Mouse (Mus musculus): ENCODE measurements at regions not wholly inside any gene's neighbourhood (a gene's known extent, or its start where the extent isn't known, plus 50 kb on each side); places are given as distances from the start of the nearest gene placed in this dataset.

- WGBS: 84% methylated on average over 8 of the region's 8 CpGs
- no peaks in the 10 kb centered on the region for H3K9me3 ChIP-seq (ENCODE audit: control insufficient read depth, low read length)
- H3K27ac ChIP-seq (ENCODE audit: low read depth, low read length): no peak overlapping the region
- no peak overlapping the region for H3K4me3 ChIP-seq (ENCODE audit: low read length)
- H3K4me2 ChIP-seq (ENCODE audit: low read length): no peak overlapping the region
- no peak for ATAC-seq
- H3K4me1 ChIP-seq (ENCODE audit: control insufficient read depth, insufficient read depth, low read depth, low read length): no peaks in the 10 kb centered on the region
- no peaks in the 10 kb centered on the region for H3K36me3 ChIP-seq (ENCODE audit: control insufficient read depth, insufficient read depth, low read length)
- no peak overlapping the region for H3K9ac ChIP-seq (ENCODE audit: low read depth, low read length)
- no peaks in the 10 kb centered on the region for H3K27me3 ChIP-seq (replicated peaks; ENCODE audit: control insufficient read depth, insufficient read depth, low read length)
These were observed 113.6 kb upstream of the Jarid2 start for GRCm38 (mm10) chr13:44615696-44616095.

GRCm38 (mm10) chr13:44618368-44618767, 110.9 kb upstream of the Jarid2 start:
- no peaks in the 10 kb centered on the region for H3K36me3 ChIP-seq (ENCODE audit: control insufficient read depth, insufficient read depth, low read length)
- H3K27ac ChIP-seq (ENCODE audit: low read depth, low read length): no peak overlapping the region
- no peak overlapping the region for H3K4me3 ChIP-seq (ENCODE audit: low read length)
- no peaks in the 10 kb centered on the region for H3K9me3 ChIP-seq (ENCODE audit: control insufficient read depth, low read length)
- ATAC-seq: no peak
- 73% methylated on average over 3 of the region's 3 CpGs for WGBS
- H3K27me3 ChIP-seq (replicated peaks; ENCODE audit: control insufficient read depth, insufficient read depth, low read length): no peaks in the 10 kb centered on the region
- no peak overlapping the region for H3K9ac ChIP-seq (ENCODE audit: low read depth, low read length)
- peaks cover 6% of the 10 kb centered on the region for H3K4me1 ChIP-seq (ENCODE audit: control insufficient read depth, insufficient read depth, low read depth, low read length)
- no peak overlapping the region for H3K4me2 ChIP-seq (ENCODE audit: low read length)

DNA sequence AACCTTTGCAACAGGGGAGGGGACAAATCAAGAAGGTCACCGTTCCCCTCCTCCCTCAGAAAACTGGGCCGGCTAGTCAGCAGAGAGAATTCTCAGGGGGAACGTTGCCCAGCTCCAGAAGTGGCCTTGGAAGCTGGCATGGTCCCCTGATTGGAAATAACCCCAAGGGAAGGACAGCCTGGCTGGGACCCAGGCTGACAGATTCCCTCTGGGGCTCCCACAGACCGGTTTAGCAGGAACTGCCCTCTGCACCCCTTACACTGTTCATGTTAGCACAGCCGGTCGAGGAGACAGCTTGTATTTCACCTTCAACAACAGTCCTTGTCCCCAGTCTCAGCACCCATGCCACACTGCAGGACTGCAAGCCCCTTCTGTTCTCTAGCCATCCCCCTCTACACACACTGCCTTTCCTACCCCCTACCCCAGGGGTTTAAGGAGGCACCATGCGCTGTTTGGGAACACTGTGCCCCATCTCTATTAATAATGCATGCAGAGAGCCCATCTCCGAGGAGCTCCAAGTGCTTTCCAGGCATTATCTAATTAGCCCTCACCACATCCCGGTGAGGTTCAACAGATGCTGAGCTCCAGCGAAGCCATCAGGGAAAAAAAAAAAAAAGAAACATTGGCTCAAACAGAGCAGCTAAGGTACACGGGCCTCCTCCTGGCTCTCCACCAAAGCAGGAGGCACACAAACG, 106.5 kb upstream of the Jarid2 start:
- Histone ChIP-seq H3K4me3 (ENCODE audit: low read length) (no peak overlapping the region), H3K4me2 (ENCODE audit: low read length) (no peak overlapping the region), H3K9me3 (ENCODE audit: control insufficient read depth, low read length) (no peaks in the 10 kb centered on the region), H3K27me3 (replicated peaks; ENCODE audit: control insufficient read depth, insufficient read depth, low read length) (no peaks in the 10 kb centered on the region), H3K9ac (ENCODE audit: low read depth, low read length) (no peak overlapping the region), H3K36me3 (ENCODE audit: control insufficient read depth, insufficient read depth, low read length) (no peaks in the 10 kb centered on the region), H3K27ac (ENCODE audit: low read depth, low read length) (no peak overlapping the region), H3K4me1 (ENCODE audit: control insufficient read depth, insufficient read depth, low read depth, low read length) (peaks cover 6% of the 10 kb centered on the region)
- ATAC-seq: no peak
- WGBS: 24% methylated on average over 12 of the region's 12 CpGs

GRCm38 (mm10) chr13:44624716-44625115, 104.6 kb upstream of the Jarid2 start:
- no peak overlapping the region for H3K27ac ChIP-seq (ENCODE audit: low read depth, low read length)
- H3K4me2 ChIP-seq (ENCODE audit: low read length): no peak overlapping the region
- WGBS: 39% methylated on average over 13 of the region's 13 CpGs
- H3K9me3 ChIP-seq (ENCODE audit: control insufficient read depth, low read length): no peaks in the 10 kb centered on the region
- H3K4me3 ChIP-seq (ENCODE audit: low read length): no peak overlapping the region
- no peak for ATAC-seq
- H3K4me1 ChIP-seq (ENCODE audit: control insufficient read depth, insufficient read depth, low read depth, low read length): peaks cover 6% of the 10 kb centered on the region
- no peaks in the 10 kb centered on the region for H3K36me3 ChIP-seq (ENCODE audit: control insufficient read depth, insufficient read depth, low read length)
- no peaks in the 10 kb centered on the region for H3K27me3 ChIP-seq (replicated peaks; ENCODE audit: control insufficient read depth, insufficient read depth, low read length)
- no peak overlapping the region for H3K9ac ChIP-seq (ENCODE audit: low read depth, low read length)

DNA sequence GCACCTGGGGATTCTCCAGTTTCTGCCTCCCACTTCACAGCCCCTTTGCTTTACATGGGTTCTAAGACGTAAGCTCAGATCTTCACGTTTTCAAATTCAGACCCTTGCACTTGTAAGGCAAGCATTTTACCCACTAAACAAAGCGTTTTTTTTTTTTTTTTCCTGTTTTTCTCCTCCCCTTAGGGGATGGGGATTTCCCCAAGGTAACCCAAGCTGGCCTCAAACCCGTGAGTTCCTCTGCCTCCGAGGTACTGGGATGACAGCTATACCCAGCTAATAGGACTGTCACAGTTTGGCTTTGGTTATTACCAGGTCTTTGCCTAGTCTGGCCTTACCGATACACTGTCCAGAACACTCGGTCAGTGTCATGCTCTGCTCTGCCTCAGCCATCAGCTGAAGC, 103.5 kb upstream of the Jarid2 start:
- WGBS: 75% methylated on average over 7 of the region's 7 CpGs
- H3K27me3 ChIP-seq (replicated peaks; ENCODE audit: control insufficient read depth, insufficient read depth, low read length): no peaks in the 10 kb centered on the region
- no peak overlapping the region for H3K4me3 ChIP-seq (ENCODE audit: low read length)
- peaks cover 6% of the 10 kb centered on the region for H3K4me1 ChIP-seq (ENCODE audit: control insufficient read depth, insufficient read depth, low read depth, low read length)
- no peak overlapping the region for H3K9ac ChIP-seq (ENCODE audit: low read depth, low read length)
- ATAC-seq: no peak
- H3K27ac ChIP-seq (ENCODE audit: low read depth, low read length): no peak overlapping the region
- H3K36me3 ChIP-seq (ENCODE audit: control insufficient read depth, insufficient read depth, low read length): no peaks in the 10 kb centered on the region
- H3K4me2 ChIP-seq (ENCODE audit: low read length): no peak overlapping the region
- no peaks in the 10 kb centered on the region for H3K9me3 ChIP-seq (ENCODE audit: control insufficient read depth, low read length)

DNA sequence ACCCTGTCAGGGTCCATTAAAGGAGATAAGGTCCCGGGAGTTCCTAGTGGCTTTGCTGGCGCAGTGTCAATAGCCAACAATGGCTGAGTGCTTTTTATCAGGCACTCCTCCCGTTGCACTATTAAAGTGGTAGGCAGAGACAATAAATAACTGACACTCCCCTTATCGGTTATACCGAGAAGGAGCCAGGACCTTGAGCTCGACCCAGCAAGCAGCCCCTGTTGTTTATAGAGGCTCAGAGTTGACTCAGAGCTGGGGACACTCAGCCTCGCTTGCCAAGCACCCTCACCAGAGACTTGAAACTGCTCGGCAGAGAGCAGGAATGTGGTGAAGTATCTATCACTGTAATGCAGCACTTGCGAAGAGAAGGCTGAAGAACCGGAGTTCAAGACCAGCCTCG, 102.5 kb upstream of the Jarid2 start:
- no peak for ATAC-seq
- H3K27ac ChIP-seq (ENCODE audit: low read depth, low read length): no peak overlapping the region
- H3K9me3 ChIP-seq (ENCODE audit: control insufficient read depth, low read length): no peaks in the 10 kb centered on the region
- no peaks in the 10 kb centered on the region for H3K36me3 ChIP-seq (ENCODE audit: control insufficient read depth, insufficient read depth, low read length)
- H3K27me3 ChIP-seq (replicated peaks; ENCODE audit: control insufficient read depth, insufficient read depth, low read length): no peaks in the 10 kb centered on the region
- no peak overlapping the region for H3K9ac ChIP-seq (ENCODE audit: low read depth, low read length)
- H3K4me2 ChIP-seq (ENCODE audit: low read length): no peak overlapping the region
- WGBS: 46% methylated on average over 11 of the region's 11 CpGs
- peaks cover 6% of the 10 kb centered on the region for H3K4me1 ChIP-seq (ENCODE audit: control insufficient read depth, insufficient read depth, low read depth, low read length)
- H3K4me3 ChIP-seq (ENCODE audit: low read length): no peak overlapping the region

DNA sequence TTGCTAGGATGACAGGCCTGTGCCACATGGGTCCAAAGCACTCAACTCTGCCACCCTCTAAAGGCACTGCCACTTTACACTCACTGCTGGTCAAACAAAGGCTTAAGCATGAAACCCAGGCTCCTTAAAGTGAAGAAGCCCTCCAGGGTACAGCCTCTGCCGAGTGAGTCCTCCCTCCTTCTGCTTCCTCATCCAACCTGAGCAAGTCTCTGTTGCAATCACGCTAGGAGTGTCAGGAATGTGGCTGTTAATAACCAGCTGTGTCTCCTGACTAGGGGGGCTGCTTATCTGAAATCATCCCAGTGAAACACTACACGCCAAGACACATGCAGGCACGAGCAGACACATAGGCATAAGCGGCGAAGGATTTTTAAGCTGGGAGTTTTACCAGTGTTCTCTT, 99.2 kb upstream of the Jarid2 start:
- WGBS: 61% methylated on average over 6 of the region's 6 CpGs
- no peak overlapping the region for H3K27ac ChIP-seq (ENCODE audit: low read depth, low read length)
- H3K4me1 ChIP-seq (ENCODE audit: control insufficient read depth, insufficient read depth, low read depth, low read length): peaks cover 4% of the 10 kb centered on the region
- ATAC-seq: no peak
- no peak overlapping the region for H3K4me3 ChIP-seq (ENCODE audit: low read length)
- no peaks in the 10 kb centered on the region for H3K36me3 ChIP-seq (ENCODE audit: control insufficient read depth, insufficient read depth, low read length)
- H3K27me3 ChIP-seq (replicated peaks; ENCODE audit: control insufficient read depth, insufficient read depth, low read length): no peaks in the 10 kb centered on the region
- H3K4me2 ChIP-seq (ENCODE audit: low read length): no peak overlapping the region
- H3K9me3 ChIP-seq (ENCODE audit: control insufficient read depth, low read length): no peaks in the 10 kb centered on the region
- no peak overlapping the region for H3K9ac ChIP-seq (ENCODE audit: low read depth, low read length)

DNA sequence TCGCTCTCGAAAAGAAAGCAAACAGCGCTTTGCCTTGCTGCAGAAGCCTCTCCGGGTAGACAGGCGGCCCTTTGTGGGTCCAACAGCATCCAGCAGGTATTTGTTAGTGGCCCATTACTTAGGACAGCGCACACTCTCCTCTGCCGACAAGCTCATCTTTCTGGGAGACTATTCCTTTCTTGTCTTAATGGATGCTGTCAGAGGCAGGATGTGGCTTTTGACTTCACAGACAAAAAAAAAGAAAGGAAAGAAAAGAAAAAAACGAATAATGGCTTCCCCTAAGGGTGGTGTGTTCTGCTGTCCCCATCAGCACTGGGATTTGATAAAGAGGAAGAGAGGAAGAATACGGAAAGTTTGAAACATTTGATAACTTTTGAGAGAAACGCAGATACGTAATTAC, 94.7 kb upstream of the Jarid2 start:
- 7% methylated on average over 11 of the region's 11 CpGs for WGBS
- no peaks in the 10 kb centered on the region for H3K27me3 ChIP-seq (replicated peaks; ENCODE audit: control insufficient read depth, insufficient read depth, low read length)
- no peak overlapping the region for H3K9ac ChIP-seq (ENCODE audit: low read depth, low read length)
- no peak for ATAC-seq
- peaks cover 8% of the 10 kb centered on the region for H3K4me1 ChIP-seq (ENCODE audit: control insufficient read depth, insufficient read depth, low read depth, low read length)
- no peaks in the 10 kb centered on the region for H3K36me3 ChIP-seq (ENCODE audit: control insufficient read depth, insufficient read depth, low read length)
- H3K4me3 ChIP-seq (ENCODE audit: low read length): no peak overlapping the region
- H3K9me3 ChIP-seq (ENCODE audit: control insufficient read depth, low read length): no peaks in the 10 kb centered on the region
- no peak overlapping the region for H3K27ac ChIP-seq (ENCODE audit: low read depth, low read length)
- peak overlapping the region; percentile 45 for H3K4me2 ChIP-seq (ENCODE audit: low read length)

GRCm38 (mm10) chr13:44635221-44636007, 93.9 kb upstream of the Jarid2 start:
- no peaks in the 10 kb centered on the region for H3K36me3 ChIP-seq (ENCODE audit: control insufficient read depth, insufficient read depth, low read length)
- H3K4me3 ChIP-seq (ENCODE audit: low read length): no peak overlapping the region
- H3K27me3 ChIP-seq (replicated peaks; ENCODE audit: control insufficient read depth, insufficient read depth, low read length): no peaks in the 10 kb centered on the region
- peak; percentile 17; the same call in 1 of the 2 replicates for ATAC-seq
- H3K4me2 ChIP-seq (ENCODE audit: low read length): peak overlapping the region; percentile 45
- no peak overlapping the region for H3K9ac ChIP-seq (ENCODE audit: low read depth, low read length)
- peaks cover 8% of the 10 kb centered on the region for H3K4me1 ChIP-seq (ENCODE audit: control insufficient read depth, insufficient read depth, low read depth, low read length)
- H3K27ac ChIP-seq (ENCODE audit: low read depth, low read length): no peak overlapping the region
- H3K9me3 ChIP-seq (ENCODE audit: control insufficient read depth, low read length): no peaks in the 10 kb centered on the region
- 10% methylated on average over 11 of the region's 12 CpGs for WGBS
